Comparison of ENCODE assay signal across 33 mouse cellular contexts in the genomic region with DNA sequence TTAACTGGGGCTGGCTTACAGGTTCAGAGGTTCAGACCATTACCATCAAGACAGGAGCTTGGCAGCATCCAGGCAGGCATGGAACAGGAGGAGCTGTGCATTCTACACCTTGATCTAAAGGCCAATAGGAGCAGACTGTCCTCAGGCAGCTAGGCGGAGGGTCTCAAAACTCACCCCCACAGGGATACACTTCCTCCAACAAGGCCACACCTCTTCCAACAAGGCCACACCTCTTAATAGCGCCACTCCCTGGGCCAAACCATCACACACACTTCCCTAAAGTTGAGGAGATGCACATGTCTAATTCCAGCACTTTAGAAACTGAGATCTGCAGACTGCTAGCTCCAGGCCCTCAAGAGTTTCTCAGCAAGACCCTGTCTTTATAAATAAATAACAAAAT. TPM values are rescaled to one million over a fixed set of nuclear protein-coding genes. Genes with fewer than 3 reads are reported as not detected.
DNase-seq lines count a peak whose midpoint lies in the region; ATAC-seq and TF ChIP-seq lines count a peak whose summit lies in the region.
"Had no signal": no experiment of that assay in that cellular context is flagged by ENCODE, and none has a peak within 500 bp of the region (broad histone marks: within the 10 kb centered on the region; RNA-seq: fewer than 3 reads in every experiment).

No protein-coding gene starts in this region.

- no peak for TF ChIP-seq CTCF in ES-Bruce4 (IDR thresholded peaks at IDR 0.05; ENCODE audit: low read depth, low read length)

- WGBS in forebrain, embryonic 16.5 days = 92% methylated on average over 2 of the region's 2 CpGs
- WGBS in forebrain, embryonic 12.5 days = 86% methylated on average over 2 of the region's 2 CpGs

- ATAC-seq in forebrain, embryonic 16.5 days = 0 out of 2 replicates have a peak, but pooled peaks have one; percentile 20
- no peak for ATAC-seq in forebrain, embryonic 12.5 days (ENCODE audit: low FRiP score)
- peak; percentile 32; the same call in 1 of the 2 replicates for ATAC-seq in megakaryocyte, adult 5-6 weeks (ENCODE audit: poor library complexity, severe bottlenecking)
- ATAC-seq: forebrain, embryonic 15.5 days; hindbrain, embryonic 16.5 days; intestine, embryonic 15.5 days had no signal

- no peak overlapping the region for H3K4me3 ChIP-seq in forebrain, embryonic 16.5 days (replicated peaks; ENCODE audit: low read length)
- no peak overlapping the region for H3K4me3 ChIP-seq in forebrain, embryonic 12.5 days (replicated peaks)
- H3K4me3 ChIP-seq in ES-Bruce4 (ENCODE audit: low read depth, low read length) = peak overlapping the region; percentile 36; the same call in 1 of the 2 replicates
- H3K4me3 ChIP-seq: embryonic facial prominence, embryonic 10.5 days; embryonic facial prominence, embryonic 13.5 days; erythroblast, embryonic 14.5 days; forebrain, embryonic 15.5 days; heart, embryonic 12.5 days; heart, embryonic 15.5 days; hindbrain, embryonic 10.5 days; hindbrain, embryonic 13.5 days; intestine, embryonic 15.5 days had no signal

- H3K36me3 ChIP-seq in forebrain, embryonic 16.5 days (ENCODE audit: control insufficient read depth, insufficient read depth) = no peaks in the 10 kb centered on the region
- no peaks in the 10 kb centered on the region for H3K36me3 ChIP-seq in forebrain, embryonic 12.5 days (replicated peaks)
- no peaks in the 10 kb centered on the region for H3K36me3 ChIP-seq in ES-Bruce4 (ENCODE audit: control insufficient read depth, insufficient read depth, low read length, poor library complexity, severe bottlenecking)
- H3K36me3 ChIP-seq: forebrain, embryonic 15.5 days; heart, embryonic 15.5 days; intestine, embryonic 15.5 days had no signal

- H3K4me1 ChIP-seq in forebrain, embryonic 16.5 days (replicated peaks; ENCODE audit: control insufficient read depth, insufficient read depth, low read length) = no peaks in the 10 kb centered on the region
- no peaks in the 10 kb centered on the region for H3K4me1 ChIP-seq in forebrain, embryonic 12.5 days
- no peaks in the 10 kb centered on the region for H3K4me1 ChIP-seq in ES-Bruce4 (ENCODE audit: control insufficient read depth, insufficient read depth, low read length)
- H3K4me1 ChIP-seq: embryonic facial prominence, embryonic 10.5 days; embryonic facial prominence, embryonic 13.5 days; forebrain, embryonic 15.5 days; heart, embryonic 15.5 days; hindbrain, embryonic 10.5 days; intestine, embryonic 15.5 days had no signal

- no peaks in the 10 kb centered on the region for H3K27me3 ChIP-seq in forebrain, embryonic 16.5 days (replicated peaks; ENCODE audit: control insufficient read depth, insufficient read depth, low read length)
- no peaks in the 10 kb centered on the region for H3K27me3 ChIP-seq in forebrain, embryonic 12.5 days
- no peaks in the 10 kb centered on the region for H3K27me3 ChIP-seq in ES-Bruce4 (ENCODE audit: control insufficient read depth, insufficient read depth, low read length, poor library complexity, severe bottlenecking)
- H3K27me3 ChIP-seq: CH12.LX; embryonic facial prominence, embryonic 13.5 days; forebrain, embryonic 15.5 days; heart, embryonic 12.5 days; heart, embryonic 15.5 days; hindbrain, embryonic 13.5 days; intestine, embryonic 15.5 days had no signal

- no peaks in the 10 kb centered on the region for H3K9me3 ChIP-seq in forebrain, embryonic 16.5 days (ENCODE audit: control insufficient read depth, low read length)
- H3K9me3 ChIP-seq in forebrain, embryonic 12.5 days = no peaks in the 10 kb centered on the region
- no peaks in the 10 kb centered on the region for H3K9me3 ChIP-seq in ES-Bruce4 (replicated peaks; ENCODE audit: control insufficient read depth, insufficient read depth, low read length, poor library complexity, severe bottlenecking)
- H3K9me3 ChIP-seq: embryonic facial prominence, embryonic 10.5 days; embryonic facial prominence, embryonic 13.5 days; forebrain, embryonic 15.5 days; G1E; heart, embryonic 12.5 days; heart, embryonic 15.5 days; hindbrain, embryonic 10.5 days; hindbrain, embryonic 13.5 days; intestine, embryonic 15.5 days had no signal

- TF ChIP-seq POLR2A in ES-Bruce4 (IDR thresholded peaks at IDR 0.05; ENCODE audit: insufficient read depth, low read length) = no peak

- H3K27ac ChIP-seq in forebrain, embryonic 16.5 days (ENCODE audit: low read length) = no peak overlapping the region
- H3K27ac ChIP-seq in forebrain, embryonic 12.5 days = no peak overlapping the region
- H3K27ac ChIP-seq in ES-Bruce4 (ENCODE audit: insufficient read depth, low read length) = no peak overlapping the region
- H3K27ac ChIP-seq: embryonic facial prominence, embryonic 10.5 days; embryonic facial prominence, embryonic 13.5 days; forebrain, embryonic 15.5 days; heart, embryonic 15.5 days; hindbrain, embryonic 10.5 days; hindbrain, embryonic 13.5 days; intestine, embryonic 15.5 days had no signal

- H3K4me2 ChIP-seq in forebrain, embryonic 16.5 days (ENCODE audit: low read length) = no peak overlapping the region
- no peak overlapping the region for H3K4me2 ChIP-seq in forebrain, embryonic 12.5 days
- H3K4me2 ChIP-seq: embryonic facial prominence, embryonic 13.5 days; forebrain, embryonic 15.5 days; heart, embryonic 12.5 days; heart, embryonic 15.5 days; hindbrain, embryonic 13.5 days; intestine, embryonic 15.5 days had no signal

- H3K9ac ChIP-seq in forebrain, embryonic 16.5 days (replicated peaks; ENCODE audit: low read depth, low read length) = no peak overlapping the region
- no peak overlapping the region for H3K9ac ChIP-seq in forebrain, embryonic 12.5 days
- H3K9ac ChIP-seq in ES-Bruce4 (ENCODE audit: low read depth, poor library complexity, severe bottlenecking) = no peak overlapping the region
- H3K9ac ChIP-seq: embryonic facial prominence, embryonic 13.5 days; forebrain, embryonic 15.5 days; heart, embryonic 12.5 days; heart, embryonic 15.5 days; hindbrain, embryonic 13.5 days; intestine, embryonic 15.5 days had no signal

- DNase-seq in R1 (ENCODE audit: low read depth, low spot score) = peak; percentile 90
- no peak for DNase-seq in kidney, adult 11 months
- DNase-seq in heart, adult 8-10 months (ENCODE audit: low spot score) = no peak
- no peak for DNase-seq in spleen, postnatal 36 days (ENCODE audit: low spot score in 2 of 2)
- DNase-seq: adrenal gland, adult 2 months; adrenal gland, postnatal 14 days; B cell, adult 2 months; cerebellum, adult 11 months; cerebellum, adult 2 months; cerebellum, adult 9-11 months; cerebellum, postnatal 25 days; gastrocnemius, postnatal 10 days; gastrocnemius, postnatal 36 days; heart, adult 11 months; heart, postnatal 10 days; heart, postnatal 36 days; kidney, adult 2 months had no signal

- TF ChIP-seq EP300 in ES-Bruce4 (IDR thresholded peaks at IDR 0.05; ENCODE audit: insufficient read depth, low read depth, low read length) = no peak

RNA-seq across cellular contexts. Expression of gene Atg10, which starts 6.1 kb away (rescaled TPM):
- 14.0 and 15.0 TPM in 2 replicates for polyA plus RNA-seq in forebrain, embryonic 16.5 days (2015; fragmentation: Nextera tagmentation; extraction: Ambion mirVana)
- 15.3 and 16.0 TPM in 2 replicates for polyA plus RNA-seq in forebrain, embryonic 12.5 days (2016; fragmentation: Nextera tagmentation; extraction: Ambion mirVana)
- 2.1 and 3.1 TPM in 2 replicates for polyA plus RNA-seq in ES-Bruce4 (2011; ENCODE audit: insufficient read depth, insufficient read length, low read depth, missing spikeins)
- 10.0 and 11.4 TPM in 2 replicates for total RNA-seq in megakaryocyte, adult 5-6 weeks (2015)
- total RNA-seq in megakaryocyte, adult 5-6 weeks (2017) = 7.5 TPM in 2 replicates
- total RNA-seq in heart, adult 8-10 months (2022) = 10 to 100 TPM; 28.3 to 32.7 (median 28.8) TPM
- polyA plus RNA-seq: erythroblast, embryonic 14.5 days had no signal
